Mouse (Mus musculus): ENCODE measurements around the gene Hoxa5.

DNA sequence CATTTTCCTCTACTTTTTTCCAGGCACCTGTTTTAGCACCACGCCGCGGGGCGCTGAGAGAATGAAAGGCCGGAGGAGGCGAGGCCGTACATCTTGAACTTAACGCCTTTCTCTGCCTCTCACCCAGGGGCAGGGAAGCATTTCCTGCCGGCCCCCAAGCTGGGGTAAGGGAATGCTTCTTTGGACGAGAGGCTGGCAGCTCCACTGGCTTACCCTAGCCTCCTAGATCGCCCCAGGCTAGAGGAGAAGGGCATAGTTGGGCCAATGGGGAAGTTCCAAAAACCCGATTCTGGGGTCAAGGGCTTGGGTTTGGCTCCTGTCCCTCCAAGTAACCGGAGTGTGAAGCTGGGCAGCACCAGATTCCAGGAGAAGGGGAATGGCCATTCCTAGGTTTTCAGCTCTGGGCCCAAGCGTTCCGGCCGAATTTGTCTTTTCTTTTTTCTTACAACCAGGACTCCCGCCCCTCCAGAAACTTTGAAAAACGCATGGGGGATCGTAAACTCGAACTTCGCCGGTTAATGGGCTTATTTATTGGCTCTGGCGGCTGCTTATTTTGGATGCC lies 28.7 kb upstream of the Hoxa5 start:
- TF ChIP-seq MAFK (IDR thresholded peaks at IDR 0.05; ENCODE audit: insufficient replicate concordance, low read length) (no peak), CTCF (conservative IDR thresholded peaks at IDR 0.05 in 1 of 2, IDR thresholded peaks at IDR 0.05 in 1 of 2; ENCODE audit: low read depth in 2 of 2, low read length in 2 of 2) (no peak), RAD21 (IDR thresholded peaks at IDR 0.05; ENCODE audit: low read depth, low read length) (no peak)
